Mouse (Mus musculus) CH12.LX (cell line): ENCODE measurements around the gene Enpp6. TPM values are rescaled to one million over a fixed set of nuclear protein-coding genes. Genes with fewer than 3 reads are reported as not detected.

Source experiments
- DNase-seq: peaks from one replicate; pipeline ENCODE4 v3.0.0-alpha.2; 2013; ENCODE audit errors: extremely low read depth
- H3K27ac ChIP-seq: 2 replicates; pipeline ENCODE4 v1.5.1; 2012; ENCODE audit warnings: low read depth, mild to moderate bottlenecking, control low read depth, moderate library complexity; ENCODE audit not compliant: insufficient read depth
- H3K27me3 ChIP-seq: replicated peaks from 2 replicates; pipeline ENCODE3; 2012; ENCODE audit warnings: inconsistent platforms
- H3K36me3 ChIP-seq, 2 experiments: replicated peaks in 1 of 2; 2 replicates each; pipeline versions ENCODE3 to v1.6.1; 2012; ENCODE audit warnings: inconsistent platforms in 1 of 2, low read length in 1 of 2, mild to moderate bottlenecking in 1 of 2, mixed read lengths in 1 of 2, moderate library complexity in 1 of 2; ENCODE audit not compliant: control insufficient read depth in 1 of 2, insufficient read depth in 1 of 2
- H3K4me1 ChIP-seq, 2 experiments: 2 replicates each; pipeline ENCODE4 v1.6.1; 2012; ENCODE audit warnings: inconsistent platforms in 1 of 2, moderate library complexity in 1 of 2; ENCODE audit not compliant: insufficient read depth in 2 of 2, control insufficient read depth in 1 of 2
- H3K4me2 ChIP-seq: 2 replicates; pipeline ENCODE4 v1.6.1; 2012; ENCODE audit warnings: low read depth, mild to moderate bottlenecking, control low read depth; ENCODE audit not compliant: poor library complexity, insufficient read depth, severe bottlenecking
- H3K4me3 ChIP-seq, 3 experiments: fragments of 150-350 bp in 1 of 3; sonication (generic) in 1 of 3; replicated peaks in 1 of 3; 2 replicates each; pipeline versions ENCODE3 to v1.5.1; 2011 to 2012; ENCODE audit warnings: low read depth in 2 of 3, low read length in 2 of 3, mild to moderate bottlenecking in 2 of 3, moderate library complexity in 2 of 3, control low read depth in 1 of 3, improper control_type of control experiment in 1 of 3, inconsistent platforms in 1 of 3, mixed read lengths in 1 of 3; ENCODE audit not compliant: poor library complexity in 1 of 3
- H3K79me2 ChIP-seq: replicated peaks from 2 replicates; pipeline ENCODE4 v1.6.1; 2012; ENCODE audit warnings: mild to moderate bottlenecking, moderate library complexity; ENCODE audit not compliant: control insufficient read depth, poor library complexity, insufficient read depth, severe bottlenecking; ENCODE audit errors: extremely low read depth
- H3K9ac ChIP-seq: 2 replicates; pipeline ENCODE4 v1.6.1; 2012; ENCODE audit warnings: low read depth, mild to moderate bottlenecking, control low read depth, moderate library complexity; ENCODE audit not compliant: insufficient read depth
- H3K9me3 ChIP-seq: replicated peaks from 2 replicates; pipeline ENCODE3; 2012; ENCODE audit warnings: low read length, inconsistent platforms, mixed read lengths
- CTCF ChIP-seq, 2 experiments: IDR thresholded peaks in 1 of 2; conservative IDR thresholded peaks in 1 of 2; 2 replicates each; pipeline ENCODE4 v1.5.1; 2011 to 2012; ENCODE audit warnings: low read depth in 2 of 2, low read length in 2 of 2, improper control_type of control experiment in 1 of 2, inconsistent platforms in 1 of 2, mild to moderate bottlenecking in 1 of 2, moderate library complexity in 1 of 2
- IRF4 ChIP-seq: IDR thresholded peaks from 2 replicates; pipeline ENCODE4 v1.6.1; 2014; ENCODE audit warnings: low read depth, mild to moderate bottlenecking, inconsistent platforms, low read length, improper control_type of control experiment
- JUND ChIP-seq: conservative IDR thresholded peaks from 2 replicates; pipeline ENCODE4 v1.6.1; 2011; ENCODE audit warnings: low read depth, low read length, improper control_type of control experiment
- MAFK ChIP-seq: IDR thresholded peaks from 2 replicates; pipeline ENCODE4 v1.6.1; 2011; ENCODE audit warnings: low read length, improper control_type of control experiment; ENCODE audit not compliant: insufficient replicate concordance
- MEF2A ChIP-seq: IDR thresholded peaks from 2 replicates; pipeline ENCODE4 v1.6.1; 2014; ENCODE audit warnings: low read depth, mild to moderate bottlenecking, inconsistent platforms, low read length, improper control_type of control experiment, borderline replicate concordance
- MXI1 ChIP-seq: IDR thresholded peaks from 2 replicates; pipeline ENCODE4 v1.6.1; 2011; ENCODE audit warnings: mild to moderate bottlenecking, low read depth, low read length, improper control_type of control experiment
- PAX5 ChIP-seq: IDR thresholded peaks from 2 replicates; pipeline ENCODE4 v1.6.1; 2012; ENCODE audit warnings: low read length, inconsistent platforms, mixed read lengths
- SMC3 ChIP-seq: IDR thresholded peaks from 2 replicates; pipeline ENCODE4 v1.6.1; 2011; ENCODE audit warnings: low read depth, low read length, improper control_type of control experiment
- ZC3H11A ChIP-seq: IDR thresholded peaks from 2 replicates; pipeline ENCODE4 v1.6.1; 2012; ENCODE audit warnings: low read depth, mild to moderate bottlenecking, inconsistent platforms, low read length, improper control_type of control experiment
- ZKSCAN1 ChIP-seq: IDR thresholded peaks from 2 replicates; pipeline ENCODE4 v1.6.1; 2012; ENCODE audit warnings: low read depth, inconsistent platforms, low read length, improper control_type of control experiment, borderline replicate concordance
- ZNF384 ChIP-seq: IDR thresholded peaks from 2 replicates; pipeline ENCODE4 v1.6.1; 2012; ENCODE audit warnings: low read depth, low read length, improper control_type of control experiment, inconsistent platforms
- dilution Hi-C: fragments of 300-500 bp; cut with MboI; formaldehyde crosslinking; loops from 2 replicates; pipeline ENCODE4 v1.14.3; 2020; ENCODE audit warnings: low sequenced_read_pairs; ENCODE audit not compliant: extremely low pct_unique_long_range_greater_than_20kb, extremely low pct_ligation_motif_present
- in situ Hi-C: fragments of 300-500 bp; cut with MboI; formaldehyde crosslinking; loops from 3 replicates; pipeline ENCODE4 v1.14.3; 2019; ENCODE audit warnings: low sequenced_read_pairs, low pct_ligation_motif_present, low pct_unique_long_range_greater_than_20kb, mixed read lengths
- polyA plus RNA-seq: library from polyadenylated mRNA; unstranded; fragments of >175 nt; gene quantifications from 2 replicates; pipeline ENCODE4 v1.2.1, GENCODE M21; 2012; ENCODE audit warnings: low read depth; ENCODE audit not compliant: insufficient read length
- total RNA-seq, 2 experiments: library from RNA; depleted of rRNA; stranded (reverse); fragments of 300-350 nt in 1 of 2; fragments of >200 nt in 1 of 2; gene quantifications; 2 replicates each; pipeline ENCODE4 v1.2.3; 2012 to 2014

Enpp6 gene
- total and polyA plus RNA-seq, 3 experiments = not detected

DNA sequence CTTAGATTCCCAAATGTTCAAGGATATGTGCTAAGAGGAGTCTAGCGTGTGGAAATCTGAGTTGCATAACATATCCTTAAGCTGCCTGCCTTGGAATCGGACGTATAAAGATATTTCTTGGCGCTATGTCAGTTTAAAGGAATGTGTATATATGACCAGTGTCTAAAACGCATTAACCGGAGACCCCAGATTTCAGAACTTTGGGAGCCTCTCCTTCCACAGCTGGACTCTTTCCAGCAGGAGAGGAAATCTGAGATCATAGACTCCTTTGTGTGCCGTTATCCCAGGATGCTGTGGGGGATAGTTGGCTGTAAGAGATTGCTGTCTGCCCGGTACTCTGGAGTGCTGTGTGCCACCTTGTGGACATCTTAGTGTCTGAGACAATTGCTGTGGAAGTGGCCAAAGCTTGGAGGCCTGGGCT is 34.5 kb downstream of the Enpp6 start:
- Histone ChIP-seq H3K27ac (no peak overlapping the region), H3K4me1 (peaks cover 0 to 14% of the 10 kb centered on the region in 2 experiments; a peak in 2 of 4 replicates), H3K4me3 (no peak overlapping the region), H3K9ac (no peak overlapping the region), H3K9me3 (no peaks in the 10 kb centered on the region), H3K36me3 (no peaks in the 10 kb centered on the region), H3K79me2 (no peaks in the 10 kb centered on the region), H3K27me3 (no peaks in the 10 kb centered on the region), H3K4me2 (no peak overlapping the region)
- dilution Hi-C loops (no loop called here), in situ Hi-C loops (loop anchor here (25.0 kb wide), 1 partner anchor 166 kb away; no protein-coding TSS in a partner anchor)
- no peak for DNase-seq
- TF ChIP-seq MEF2A = no peak
- no peak for TF ChIP-seq ZNF384
- TF ChIP-seq SMC3 = peak; percentile 40
- peak in 1 of 2 experiments; percentile 47; a peak in 2 of 4 replicates for TF ChIP-seq CTCF (conservative IDR thresholded peaks at IDR 0.05 in 1 of 2, IDR thresholded peaks at IDR 0.05 in 1 of 2; ENCODE audit: low read depth in 2 of 2, low read length in 2 of 2)
- TF ChIP-seq IRF4 = no peak
- no peak for TF ChIP-seq ZKSCAN1

DNA sequence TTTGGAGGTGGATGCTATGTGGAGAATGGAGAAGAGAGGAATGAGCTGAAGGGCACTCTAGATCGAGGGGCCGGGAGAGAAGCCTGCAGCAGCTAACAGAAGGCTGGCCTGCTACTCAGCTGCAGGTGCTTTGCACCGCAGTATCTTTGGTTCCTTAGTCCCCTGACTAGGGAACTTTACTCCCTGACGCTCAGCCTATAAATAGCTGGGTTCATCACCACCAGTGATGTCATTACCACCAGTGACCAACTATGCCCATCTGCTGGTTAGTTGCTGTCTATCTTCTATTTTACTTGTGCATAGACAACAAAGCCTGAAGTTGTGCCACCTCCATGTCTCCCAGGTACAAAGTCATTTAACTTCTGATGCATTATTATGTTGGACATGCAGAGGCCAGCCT is 37.9 kb downstream of the Enpp6 start:
- in situ Hi-C loops (loop anchor here (25.0 kb wide), 1 partner anchor 163 kb away; no protein-coding TSS in a partner anchor), dilution Hi-C loops (no loop called here)

DNA sequence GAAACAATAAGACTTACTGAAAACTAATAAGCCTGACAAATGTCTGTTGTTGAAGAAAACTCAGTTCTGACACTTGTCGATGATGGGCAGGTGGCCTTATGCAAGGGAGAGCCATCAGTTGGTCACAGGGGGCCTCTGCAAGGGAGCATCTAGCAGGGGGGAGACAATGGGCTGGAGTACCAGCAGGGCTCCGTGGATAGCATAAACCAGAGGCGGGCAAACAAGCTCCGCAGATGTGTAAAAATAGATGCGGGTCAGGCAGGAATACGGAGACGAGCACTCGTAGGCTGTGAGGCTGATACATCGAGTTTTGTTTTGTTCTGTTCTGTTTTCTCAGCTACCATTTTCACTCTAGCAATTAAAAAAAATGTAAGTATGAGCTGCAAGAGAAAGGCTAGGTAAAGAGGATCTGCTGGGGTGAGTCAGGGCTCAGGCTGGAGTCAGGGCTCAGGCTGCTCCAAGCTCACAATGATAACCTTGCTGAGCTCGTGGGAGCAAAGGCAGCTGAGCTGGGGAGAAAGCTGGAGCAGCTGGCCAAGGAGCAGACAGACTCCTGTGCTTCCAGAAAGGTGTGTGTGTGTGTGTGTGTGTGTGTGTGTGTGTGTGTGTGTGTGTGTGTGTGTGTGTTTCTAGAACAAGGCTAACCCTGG is 40.3 kb downstream of the Enpp6 start:
- Histone ChIP-seq H3K79me2 (no peaks in the 10 kb centered on the region), H3K9me3 (no peaks in the 10 kb centered on the region), H3K9ac (no peak overlapping the region), H3K4me1 (peaks cover 0 to 19% of the 10 kb centered on the region in 2 experiments; a peak in 2 of 4 replicates), H3K27me3 (no peaks in the 10 kb centered on the region), H3K36me3 (no peaks in the 10 kb centered on the region), H3K27ac (no peak overlapping the region), H3K4me3 (no peak overlapping the region), H3K4me2 (no peak overlapping the region)
- DNase-seq = no peak
- in situ Hi-C loops = no loop called here
- TF ChIP-seq MAFK (no peak), MXI1 (no peak), ZC3H11A (no peak), MEF2A (no peak), JUND (no peak)
- dilution Hi-C loops = no loop called here

More for the DNA sequence above, 37.9 kb downstream of the Enpp6 start:
- H3K27me3 ChIP-seq = no peaks in the 10 kb centered on the region
- DNase-seq = no peak
- no peak for TF ChIP-seq PAX5
- peak; percentile 32; the same call in 1 of the 2 replicates for TF ChIP-seq MEF2A
- H3K4me3 ChIP-seq = no peak overlapping the region
- no peak overlapping the region for H3K4me2 ChIP-seq
- no peaks in the 10 kb centered on the region for H3K79me2 ChIP-seq
- H3K9ac ChIP-seq = no peak overlapping the region
- peaks cover 0 to 22% of the 10 kb centered on the region in 2 experiments; a peak in 2 of 4 replicates for H3K4me1 ChIP-seq
- no peaks in the 10 kb centered on the region for H3K36me3 ChIP-seq
- H3K27ac ChIP-seq = no peak overlapping the region
- H3K9me3 ChIP-seq = no peaks in the 10 kb centered on the region
